Comparison of ENCODE assay signal across 8 mouse cellular contexts in genomic region chr1:34536767-34537485, GRCm38 (mm10). TPM values are rescaled to one million over a fixed set of nuclear protein-coding genes. Genes with fewer than 3 reads are reported as not detected.
DNase-seq lines count a peak whose midpoint lies in the region; ATAC-seq and TF ChIP-seq lines count a peak whose summit lies in the region.

No protein-coding gene starts in this region.

- no peaks in the 10 kb centered on the region for H3K36me3 ChIP-seq in embryonic facial prominence, embryonic 15.5 days

- no peak overlapping the region for H3K27ac ChIP-seq in layer of hippocampus, adult 2 months
- no peak overlapping the region for H3K27ac ChIP-seq in embryonic facial prominence, embryonic 15.5 days (replicated peaks)

- no peak for DNase-seq in layer of hippocampus, adult 2 months (ENCODE audit: low spot score in 2 of 2)
- DNase-seq in layer of hippocampus, postnatal 10 days (ENCODE audit: low spot score in 2 of 2) = no peak
- peak; percentile 3 to 13 for DNase-seq in kidney, adult 8-10 months
- DNase-seq in mesoderm, embryonic 11.5 days (ENCODE audit: low read depth, low spot score) = peak; percentile 44
- peak; percentile 62 for DNase-seq in yolk sac, embryonic 10.5 days (ENCODE audit: low spot score)
- DNase-seq in gastrocnemius, adult 18-20 months (ENCODE audit: low spot score) = no peak

- no peak overlapping the region for H3K9ac ChIP-seq in embryonic facial prominence, embryonic 15.5 days

- TF ChIP-seq CTCF in layer of hippocampus, adult 2 months (conservative IDR thresholded peaks at IDR 0.05) = no peak

- ATAC-seq in embryonic facial prominence, embryonic 15.5 days (ENCODE audit: insufficient number of reproducible peaks, low FRiP score, low TSS enrichment, low read depth) = no peak
- no peak for ATAC-seq in frontal cortex, adult (ENCODE audit: low TSS enrichment)

- peaks cover 9% of the 10 kb centered on the region for H3K4me1 ChIP-seq in embryonic facial prominence, embryonic 15.5 days

- no peaks in the 10 kb centered on the region for H3K9me3 ChIP-seq in embryonic facial prominence, embryonic 15.5 days (replicated peaks)

- peak overlapping the region; percentile 36 for H3K4me3 ChIP-seq in layer of hippocampus, adult 2 months
- H3K4me3 ChIP-seq in embryonic facial prominence, embryonic 15.5 days (replicated peaks) = peak overlapping the region; percentile 16

- peak overlapping the region; percentile 40 for H3K4me2 ChIP-seq in embryonic facial prominence, embryonic 15.5 days (replicated peaks)

- 3% methylated on average over 16 of the region's 16 CpGs for WGBS in embryonic facial prominence, embryonic 15.5 days

- H3K27me3 ChIP-seq in embryonic facial prominence, embryonic 15.5 days = peaks cover 34% of the 10 kb centered on the region

RNA-seq across cellular contexts. Expression of gene Cfc1, which starts 1.5 kb away (rescaled TPM):
- under 1 TPM in 1 of 2 experiments, not detected in 1; 0.36 TPM for total RNA-seq in layer of hippocampus, adult 2 months (2021)
- total RNA-seq in layer of hippocampus, postnatal 10 days (2021) = not detected
- polyA plus RNA-seq in embryonic facial prominence, embryonic 15.5 days (2015; fragmentation: Nextera tagmentation; extraction: Ambion mirVana) = 0.75 and 1.3 TPM in 2 replicates
- not detected for total RNA-seq in gastrocnemius, adult 18-20 months (2021)

RNA-seq across cellular contexts. Expression of gene Prss40, which starts 23.8 kb away (rescaled TPM):
- total RNA-seq in layer of hippocampus, adult 2 months (2021) = not detected
- not detected for total RNA-seq in layer of hippocampus, postnatal 10 days (2021)
- polyA plus RNA-seq in embryonic facial prominence, embryonic 15.5 days (2015; fragmentation: Nextera tagmentation; extraction: Ambion mirVana) = not detected in 2 replicates
- total RNA-seq in gastrocnemius, adult 18-20 months (2021) = not detected

RNA-seq across cellular contexts. Expression of gene Prss39, which starts 38.7 kb away (rescaled TPM):
- not detected for total RNA-seq in layer of hippocampus, adult 2 months (2021)
- total RNA-seq in layer of hippocampus, postnatal 10 days (2021) = not detected
- polyA plus RNA-seq in embryonic facial prominence, embryonic 15.5 days (2015; fragmentation: Nextera tagmentation; extraction: Ambion mirVana) = not detected in 2 replicates
- total RNA-seq in gastrocnemius, adult 18-20 months (2021) = not detected

RNA-seq across cellular contexts. Expression of gene Amer3, which starts 42.5 kb away (rescaled TPM):
- 10 to 100 TPM; 41.0 to 43.8 TPM for total RNA-seq in layer of hippocampus, adult 2 months (2021)
- 10 to 100 TPM; 33.2 to 35.0 TPM for total RNA-seq in layer of hippocampus, postnatal 10 days (2021)
- 0.08 and 0.23 TPM in 2 replicates for polyA plus RNA-seq in embryonic facial prominence, embryonic 15.5 days (2015; fragmentation: Nextera tagmentation; extraction: Ambion mirVana)
- not detected for total RNA-seq in gastrocnemius, adult 18-20 months (2021)

Comparison
In these comparisons a context has a peak if more than half of its experiments do, and no peak if none do; other contexts are left out.
1. DNase-seq: peak in kidney, adult 8-10 months (2 of 2), mesoderm, embryonic 11.5 days (single experiment) and yolk sac, embryonic 10.5 days (single experiment); none in layer of hippocampus, adult 2 months (0 of 2), layer of hippocampus, postnatal 10 days (0 of 2) and gastrocnemius, adult 18-20 months (single experiment).